In genomic region chr13:41371547-41371946, GRCm38 (mm10) we compare ENCODE assay signal across 19 mouse cellular contexts.
"Had no signal": no experiment of that assay in that cellular context is flagged by ENCODE, and none has a peak within 500 bp of the region (broad histone marks: within the 10 kb centered on the region; RNA-seq: fewer than 3 reads in every experiment).

No protein-coding gene starts in this region.

- H3K4me2 ChIP-seq: liver, embryonic 12.5 days; liver, embryonic 15.5 days; midbrain, embryonic 12.5 days; neural tube, embryonic 13.5 days; stomach, embryonic 15.5 days had no signal

- H3K27ac ChIP-seq: liver, embryonic 12.5 days; liver, embryonic 15.5 days; macrophage; midbrain, embryonic 12.5 days; neural tube, embryonic 13.5 days; stomach, embryonic 15.5 days had no signal

- H3K27me3 ChIP-seq: liver, embryonic 12.5 days; liver, embryonic 15.5 days; midbrain, embryonic 12.5 days; neural tube, embryonic 13.5 days; stomach, embryonic 15.5 days had no signal

- H3K4me3 ChIP-seq: liver, embryonic 12.5 days; liver, embryonic 15.5 days; midbrain, embryonic 12.5 days; myocyte; neural tube, embryonic 13.5 days; stomach, embryonic 15.5 days had no signal

- H3K9me3 ChIP-seq: liver, embryonic 12.5 days; liver, embryonic 15.5 days; midbrain, embryonic 12.5 days; neural tube, embryonic 13.5 days; stomach, embryonic 15.5 days had no signal

- H3K4me1 ChIP-seq: liver, embryonic 12.5 days; liver, embryonic 15.5 days; stomach, embryonic 15.5 days had no signal

- H3K36me3 ChIP-seq: liver, embryonic 12.5 days; liver, embryonic 15.5 days; midbrain, embryonic 12.5 days; neural tube, embryonic 13.5 days; stomach, embryonic 15.5 days had no signal

- H3K9ac ChIP-seq: liver, embryonic 12.5 days; liver, embryonic 15.5 days; midbrain, embryonic 12.5 days; neural tube, embryonic 13.5 days; stomach, embryonic 15.5 days had no signal

- DNase-seq: kidney, adult 2 months; kidney, postnatal 10 days; kidney, postnatal 36 days; left cerebral cortex, postnatal 4 days; liver; lung, adult 18-20 months; lung, postnatal 14 days; retina, postnatal 1 day; right cerebral cortex, postnatal 25 days; spleen, adult 18-20 months; thymus, postnatal 36 days had no signal

- ATAC-seq: liver, embryonic 12.5 days; midbrain, embryonic 16.5 days had no signal
